Mouse (Mus musculus): ENCODE measurements at regions not wholly inside any gene's neighbourhood (a gene's known extent, or its start where the extent isn't known, plus 50 kb on each side); places are given as distances from the start of the nearest gene placed in this dataset.

GRCm38 (mm10) chr4:154726636-154727045, 59.0 kb upstream of the Actrt2 start:
- no peak for DNase-seq (ENCODE audit: low read depth, low spot score)

DNA sequence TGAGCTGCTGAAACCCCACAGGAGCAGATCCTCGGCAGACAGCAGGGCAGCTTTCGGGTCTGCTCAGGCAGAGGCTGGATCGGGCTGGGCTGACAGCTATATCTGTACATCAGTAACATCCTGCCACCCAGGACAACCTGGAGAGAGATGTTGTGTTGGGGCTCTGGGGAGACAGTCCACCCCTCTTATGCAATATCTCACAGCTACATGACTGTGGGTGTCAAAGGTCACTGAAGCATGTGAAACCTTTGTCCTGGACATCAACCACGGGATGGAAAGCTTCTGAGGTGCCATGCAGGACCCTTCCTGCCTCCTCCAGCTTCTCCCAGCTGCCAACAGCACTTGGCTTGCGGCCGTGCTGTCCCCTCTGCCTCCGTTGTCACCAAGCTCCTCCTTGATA, 60.3 kb upstream of the Actrt2 start:
- no peak for DNase-seq (ENCODE audit: low read depth, low spot score)

DNA sequence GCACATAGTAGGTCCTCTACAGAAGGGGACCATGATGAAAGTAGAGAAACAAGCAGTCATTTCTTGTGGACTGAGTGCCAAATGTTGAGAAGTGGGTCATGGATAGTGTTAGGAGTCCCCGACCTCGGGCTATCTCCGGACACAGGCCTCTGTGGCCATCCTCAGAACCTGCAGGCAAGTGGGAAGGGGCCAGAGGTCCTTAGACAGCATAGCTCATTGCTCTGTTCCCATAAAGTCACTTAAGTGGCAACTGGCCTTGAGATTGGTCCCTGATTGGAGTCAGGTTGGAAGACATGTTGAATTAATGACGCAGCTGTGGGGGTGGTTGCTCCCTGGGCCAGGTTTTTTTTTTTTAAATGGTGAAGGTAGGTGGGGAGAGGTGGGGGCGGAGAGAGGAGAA, 63.0 kb upstream of the Actrt2 start:
- DNase-seq (ENCODE audit: low read depth, low spot score): no peak

GRCm38 (mm10) chr4:154731345-154731744, 63.7 kb upstream of the Actrt2 start:
- DNase-seq (ENCODE audit: low read depth, low spot score): no peak

- no peak for DNase-seq (ENCODE audit: low read depth, low spot score)
These were observed 68.4 kb upstream of the Actrt2 start for GRCm38 (mm10) chr4:154736071-154736470.

GRCm38 (mm10) chr4:154741123-154741890, 73.6 kb upstream of the Actrt2 start:
- peak; percentile 55 for DNase-seq (ENCODE audit: low read depth, low spot score)

DNA sequence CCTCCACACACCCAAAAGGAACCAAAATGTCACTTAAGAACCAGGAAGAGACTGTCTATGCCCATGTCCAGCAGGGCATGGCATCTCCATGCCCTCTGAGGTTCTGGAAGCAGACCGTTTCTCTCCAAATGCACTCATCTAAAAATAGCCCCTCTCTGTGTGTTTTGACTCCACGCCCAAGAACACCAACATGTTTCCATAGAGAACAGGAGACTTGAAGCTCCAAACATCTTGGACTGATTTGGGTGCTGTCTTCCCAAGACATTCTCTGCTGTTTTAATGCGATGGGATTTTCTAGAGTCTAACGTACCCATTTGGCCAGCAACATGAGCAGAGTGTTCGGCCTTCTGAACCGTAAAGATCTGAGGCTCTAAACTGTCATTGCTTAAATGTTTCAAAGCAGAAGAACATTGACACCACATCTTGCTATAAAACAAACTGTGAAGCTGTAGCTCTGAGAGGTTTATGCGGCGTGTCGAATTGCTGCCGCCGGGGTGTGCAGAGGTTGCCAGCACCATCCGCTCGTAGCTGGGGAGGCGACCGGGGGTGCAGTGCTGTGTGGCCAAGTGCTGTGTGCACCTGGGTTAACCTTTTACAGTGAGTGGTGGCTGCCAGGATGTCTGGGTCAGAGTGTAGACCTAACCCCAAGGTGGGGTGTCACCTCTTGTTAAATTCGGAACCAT, 78.8 kb upstream of the Actrt2 start:
- DNase-seq (ENCODE audit: low read depth, low spot score): no peak

- DNase-seq (ENCODE audit: low read depth, low spot score): no peak
These were observed 79.3 kb upstream of the Actrt2 start for GRCm38 (mm10) chr4:154747006-154747343.

GRCm38 (mm10) chr4:154749160-154749559, 81.5 kb upstream of the Actrt2 start:
- peak; percentile 40 for DNase-seq (ENCODE audit: low read depth, low spot score)

DNA sequence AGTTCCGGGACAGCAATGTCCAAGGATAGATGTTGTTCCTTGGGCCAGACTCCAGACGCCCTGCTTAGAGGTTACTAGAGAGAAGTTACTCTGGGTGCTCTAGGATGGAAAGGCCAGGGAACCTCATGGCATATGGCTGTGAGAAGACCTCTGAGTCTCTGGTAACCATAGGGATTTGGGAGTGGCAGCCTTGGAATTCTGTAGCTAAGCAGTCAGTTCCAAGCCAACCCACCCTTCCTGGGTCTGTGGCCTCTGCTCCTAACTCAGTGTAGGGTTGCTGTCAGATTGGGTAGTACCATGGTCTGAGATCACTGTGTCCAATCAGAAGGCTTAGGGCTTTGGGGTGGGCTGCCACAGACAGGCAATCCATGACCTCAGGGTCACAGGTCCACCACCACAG, 82.3 kb upstream of the Actrt2 start:
- peak; percentile 63 for DNase-seq (ENCODE audit: low read depth, low spot score)

DNA sequence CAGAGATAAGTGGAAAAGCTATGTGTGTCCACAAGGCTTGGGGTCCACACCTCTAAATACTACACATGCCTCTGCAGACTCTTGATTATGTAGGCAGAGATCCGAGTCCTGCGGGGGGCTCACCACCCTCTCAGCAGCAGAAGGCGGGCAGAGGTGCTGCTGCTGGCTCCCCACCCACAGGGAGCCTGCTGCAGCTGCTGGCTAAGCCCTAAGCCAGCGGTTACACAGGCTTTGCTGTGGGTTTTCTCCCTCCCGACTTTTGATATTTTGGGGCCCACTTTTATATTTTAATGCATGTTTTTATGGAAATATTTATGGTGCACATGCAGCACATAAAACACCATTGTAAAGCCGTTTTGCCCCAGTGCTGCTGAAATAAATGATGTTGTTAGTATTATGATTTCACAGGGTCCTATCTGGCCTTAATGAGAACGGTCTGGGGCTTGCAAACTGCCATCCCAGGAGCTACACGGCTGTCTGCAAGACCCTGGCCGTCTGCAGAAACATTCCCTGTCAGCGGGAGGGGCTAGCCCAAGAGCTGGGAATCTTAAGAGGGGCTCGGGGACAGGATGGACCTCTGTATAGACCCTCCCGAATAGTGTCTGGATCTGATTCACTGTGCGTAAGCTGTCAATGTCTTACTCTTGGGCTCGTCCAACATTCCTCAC, 82.9 kb upstream of the Actrt2 start:
- DNase-seq (ENCODE audit: low read depth, low spot score): no peak

DNA sequence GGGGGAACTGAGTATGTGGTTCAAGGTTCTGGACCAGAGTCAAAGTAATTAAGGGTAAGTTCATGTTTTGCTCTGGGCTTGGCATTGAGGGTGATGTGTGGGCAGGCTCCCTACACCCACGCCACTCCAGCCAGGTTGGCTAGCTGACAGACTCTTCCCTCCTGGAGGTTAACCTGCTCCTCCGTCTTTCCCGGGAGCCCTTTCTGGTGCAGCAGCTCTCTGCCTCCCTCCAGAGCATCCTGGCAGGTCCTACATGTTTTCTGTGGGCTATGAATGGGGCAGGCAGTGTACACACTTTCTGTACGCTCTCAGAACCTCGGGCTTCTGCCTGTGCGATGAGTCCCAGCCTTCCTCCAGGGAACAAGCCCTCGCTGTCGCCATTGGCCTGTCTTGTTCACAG, 82.8 kb upstream of the Ttc34 start:
- DNase-seq (ENCODE audit: low read depth, low spot score): peak; percentile 27

GRCm38 (mm10) chr4:154756740-154757446, 80.4 kb upstream of the Ttc34 start:
- DNase-seq (ENCODE audit: low read depth, low spot score): no peak

DNA sequence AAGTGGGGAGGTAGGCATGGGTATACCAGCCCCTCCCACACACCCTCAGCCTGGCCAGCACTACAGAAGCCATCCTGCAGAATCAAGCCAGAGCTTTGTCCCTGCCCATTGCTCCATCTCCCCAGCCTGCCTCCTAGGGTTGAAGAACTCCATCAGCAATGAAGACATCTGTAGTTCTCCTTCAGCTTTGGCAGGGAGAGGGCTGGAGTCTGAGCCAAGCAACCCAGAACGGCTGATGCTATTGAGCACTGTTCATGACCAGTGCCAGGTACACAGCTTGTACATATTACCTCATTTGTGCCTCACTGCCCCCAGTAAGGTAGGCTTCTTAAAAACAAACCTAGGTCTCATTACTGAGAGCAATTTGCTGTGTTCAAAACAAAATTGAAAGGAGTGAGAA, 77.4 kb upstream of the Ttc34 start:
- DNase-seq (ENCODE audit: low read depth, low spot score): no peak

GRCm38 (mm10) chr4:154764238-154764637, 73.0 kb upstream of the Ttc34 start:
- DNase-seq (ENCODE audit: low read depth, low spot score): peak; percentile 16

GRCm38 (mm10) chr4:154766158-154766557, 71.1 kb upstream of the Ttc34 start:
- DNase-seq (ENCODE audit: low read depth, low spot score): peak; percentile 41

DNA sequence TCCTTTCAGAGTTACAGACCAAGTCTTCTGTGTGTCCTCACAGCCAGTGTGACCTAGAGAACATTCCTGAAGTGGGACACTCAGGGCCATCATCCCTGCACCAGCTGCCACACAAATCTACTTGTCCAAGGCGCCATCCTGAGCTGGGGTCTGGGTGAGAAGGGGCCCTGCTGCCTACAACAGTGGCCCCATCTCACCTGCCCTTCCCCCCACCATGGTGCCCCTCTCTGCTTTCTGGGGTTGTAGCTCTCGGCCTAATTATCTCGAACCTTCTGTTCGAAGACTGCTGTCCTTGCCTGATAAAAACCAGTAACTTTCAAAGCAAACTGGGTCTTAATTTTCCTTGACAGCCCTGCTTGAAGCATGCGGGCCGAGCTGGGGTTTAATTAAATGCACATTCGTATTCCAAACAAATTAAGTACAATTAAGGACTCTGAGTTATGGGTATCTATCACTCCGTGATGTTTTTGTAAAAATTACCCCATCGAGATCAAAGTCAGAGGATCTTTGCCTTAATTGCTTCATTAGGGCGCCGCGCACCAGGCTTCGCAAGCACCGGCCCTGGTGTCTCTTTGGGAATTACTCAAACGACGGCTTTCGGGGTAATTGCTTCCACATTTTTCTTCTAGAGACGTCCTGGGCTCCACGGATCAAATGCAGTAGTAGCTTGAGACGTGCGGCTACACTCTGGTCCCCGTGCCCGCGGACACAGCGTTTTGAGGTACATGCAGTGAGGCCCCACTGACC, 65.8 kb upstream of the Ttc34 start:
- DNase-seq (ENCODE audit: low read depth, low spot score): no peak

GRCm38 (mm10) chr4:154772077-154772462, 65.2 kb upstream of the Ttc34 start:
- DNase-seq (ENCODE audit: low read depth, low spot score): no peak

GRCm38 (mm10) chr4:154773830-154774229, 63.4 kb upstream of the Ttc34 start:
- DNase-seq (ENCODE audit: low read depth, low spot score): no peak

GRCm38 (mm10) chr4:154774332-154774731, 62.9 kb upstream of the Ttc34 start:
- DNase-seq (ENCODE audit: low read depth, low spot score): peak; percentile 30

GRCm38 (mm10) chr4:154778818-154779217, 58.4 kb upstream of the Ttc34 start:
- DNase-seq (ENCODE audit: low read depth, low spot score): peak; percentile 66
